Mouse (Mus musculus) kidney, embryonic 15.5 days (tissue): ENCODE measurements around the gene Tmtc4. TPM values are rescaled to one million over a fixed set of nuclear protein-coding genes. Genes with fewer than 3 reads are reported as not detected.

Experiments
- ATAC-seq: fragments of 200-750 bp; cut with Nextera tagmentation; replicated peaks from 2 replicates; pipeline ENCODE4 v1.8.0; 2017; ENCODE audit warnings: moderate TSS enrichment; ENCODE audit not compliant: low FRiP score
- H3K27ac ChIP-seq: fragments of 300-500 bp; sonication (generic); 2 replicates; pipeline ENCODE4 v1.5.1; 2015; ENCODE audit warnings: mild to moderate bottlenecking, inconsistent platforms
- H3K27me3 ChIP-seq: fragments of 300-500 bp; sonication (generic); 2 replicates; pipeline ENCODE4 v1.6.1; 2015; ENCODE audit warnings: inconsistent platforms
- H3K36me3 ChIP-seq: fragments of 300-500 bp; sonication (generic); 2 replicates; pipeline ENCODE4 v1.6.1; 2015; ENCODE audit warnings: inconsistent platforms
- H3K4me1 ChIP-seq: fragments of 300-500 bp; sonication (generic); 2 replicates; pipeline ENCODE4 v1.6.1; 2015; ENCODE audit warnings: inconsistent platforms
- H3K4me2 ChIP-seq: fragments of 300-500 bp; sonication (generic); 2 replicates; pipeline ENCODE4 v1.6.1; 2015; ENCODE audit warnings: moderate library complexity, mild to moderate bottlenecking, inconsistent platforms
- H3K4me3 ChIP-seq: fragments of 300-500 bp; sonication (generic); replicated peaks from 2 replicates; pipeline ENCODE4 v1.5.1; 2015; ENCODE audit warnings: mild to moderate bottlenecking, inconsistent platforms
- H3K9ac ChIP-seq: fragments of 300-500 bp; sonication (generic); 2 replicates; pipeline ENCODE4 v1.6.1; 2015; ENCODE audit warnings: mild to moderate bottlenecking, inconsistent platforms
- H3K9me3 ChIP-seq: fragments of 300-500 bp; sonication (generic); replicated peaks from 2 replicates; pipeline ENCODE4 v1.6.1; 2016; ENCODE audit warnings: inconsistent platforms
- WGBS: fragments of 180-500 bp; shearing (Covaris S2); methylation state at CpG from one replicate; pipeline ENCODE4 v1.1.7; 2015; ENCODE audit warnings: mixed read lengths; 5-methylcytosine and 5-hydroxymethylcytosine counted together
- polyA plus RNA-seq: library from polyadenylated mRNA; unstranded; fragments of >200 nt; fragmentation: Nextera tagmentation; extraction: Ambion mirVana; gene quantifications from 2 replicates; pipeline ENCODE4 v1.2.1, GENCODE M21; 2015

Gene Tmtc4
- polyA plus RNA-seq, 1 experiment from 2014 or later, result 37.2 TPM

DNA sequence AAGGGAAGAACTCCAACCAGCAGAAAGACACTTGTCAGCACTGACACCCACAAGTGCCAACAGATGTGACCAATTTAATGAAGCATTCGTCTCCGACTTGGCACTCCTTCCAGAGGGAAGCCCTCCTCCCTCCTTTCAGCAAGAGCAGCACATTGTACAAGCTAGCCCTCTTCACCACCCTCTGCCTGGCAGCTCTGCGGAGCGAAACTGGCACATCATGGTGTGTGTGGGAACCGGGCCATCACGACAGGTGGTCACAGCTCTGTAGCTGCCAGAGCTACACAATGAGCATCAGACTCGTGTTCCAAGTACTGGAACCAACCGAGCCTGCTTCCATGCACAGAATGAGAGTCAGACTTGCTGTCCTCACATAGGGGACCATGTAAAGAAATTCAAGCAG, 25.9 kb downstream of the Tmtc4 start:
- no peak overlapping the region for H3K27ac ChIP-seq
- H3K4me1 ChIP-seq, result 0 out of 2 replicates have a peak, but pooled peaks cover 7% of the 10 kb centered on the region
- no peak for ATAC-seq

GRCm38 (mm10) chr14:122953331-122953730, 30.5 kb downstream of the Tmtc4 start:
- 26% methylated on average over 1 of the region's 1 CpGs for WGBS
- no peak overlapping the region for H3K4me2 ChIP-seq
- H3K27me3 ChIP-seq, result no peaks in the 10 kb centered on the region
- no peaks in the 10 kb centered on the region for H3K9me3 ChIP-seq
- no peak overlapping the region for H3K4me3 ChIP-seq
- no peak overlapping the region for H3K9ac ChIP-seq
- H3K4me1 ChIP-seq, result 0 out of 2 replicates have a peak, but pooled peaks cover 3% of the 10 kb centered on the region
- peaks cover 20% of the 10 kb centered on the region for H3K36me3 ChIP-seq
- ATAC-seq, result peak; percentile 76
- no peak overlapping the region for H3K27ac ChIP-seq

More for the DNA sequence above, 25.9 kb downstream of the Tmtc4 start:
- Histone ChIP-seq H3K9me3 (no peaks in the 10 kb centered on the region), H3K27me3 (no peaks in the 10 kb centered on the region), H3K9ac (no peak overlapping the region), H3K4me2 (no peak overlapping the region), H3K4me3 (no peak overlapping the region), H3K36me3 (peaks cover 19% of the 10 kb centered on the region)
- 82% methylated on average over 8 of the region's 8 CpGs for WGBS

- Histone ChIP-seq H3K36me3 (peaks cover 28% of the 10 kb centered on the region), H3K4me3 (no peak overlapping the region), H3K27ac (no peak overlapping the region), H3K9ac (no peak overlapping the region), H3K4me1 (0 out of 2 replicates have a peak, but pooled peaks cover 3% of the 10 kb centered on the region), H3K9me3 (no peaks in the 10 kb centered on the region), H3K4me2 (no peak overlapping the region), H3K27me3 (no peaks in the 10 kb centered on the region)
- WGBS, result 93% methylated on average over 1 of the region's 1 CpGs
- ATAC-seq, result no peak
Measured at GRCm38 (mm10) chr14:122952556-122952955, 31.3 kb downstream of the Tmtc4 start.

DNA sequence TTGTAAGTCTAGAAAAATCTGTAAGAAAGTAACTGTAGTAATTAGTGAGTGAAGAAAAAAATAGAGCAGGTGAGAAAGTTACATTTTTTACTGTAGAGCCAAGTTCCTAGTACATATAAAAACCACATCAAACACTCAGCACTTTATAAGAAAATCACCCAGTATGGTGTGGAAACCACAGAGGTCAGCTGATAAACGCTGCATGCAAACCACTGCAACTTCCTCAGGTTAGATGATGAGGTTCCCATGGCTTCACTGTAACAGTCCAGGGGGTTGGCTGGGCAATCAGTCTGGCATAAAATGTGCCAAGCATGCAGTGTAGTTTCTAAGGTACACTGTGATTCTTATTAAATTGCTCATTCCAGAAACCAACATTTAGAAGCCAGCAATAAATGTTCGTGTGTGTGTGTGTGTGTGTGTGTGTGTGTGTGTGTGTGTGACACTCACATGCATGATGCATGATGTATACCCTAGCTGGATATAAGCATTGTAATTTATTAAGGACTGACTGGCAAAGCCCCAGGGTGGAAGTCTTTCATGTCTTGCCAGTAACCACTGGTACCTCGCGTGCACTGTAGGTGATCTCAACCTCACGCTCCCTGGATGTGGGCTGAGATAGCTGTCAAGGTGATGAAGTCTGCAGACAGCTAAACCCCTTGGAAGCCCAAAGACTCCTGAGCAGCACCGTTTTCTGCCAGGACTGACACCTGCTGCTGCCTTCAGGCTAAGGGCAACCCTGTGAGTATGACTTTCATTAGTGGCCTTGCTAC, 32.0 kb downstream of the Tmtc4 start:
- no peaks in the 10 kb centered on the region for H3K27me3 ChIP-seq
- peaks cover 34% of the 10 kb centered on the region for H3K36me3 ChIP-seq
- H3K4me1 ChIP-seq, result 0 out of 2 replicates have a peak, but pooled peaks cover 3% of the 10 kb centered on the region
- H3K4me3 ChIP-seq, result no peak overlapping the region
- H3K27ac ChIP-seq, result no peak overlapping the region
- H3K9me3 ChIP-seq, result no peaks in the 10 kb centered on the region
- no peak for ATAC-seq
- WGBS, result 81% methylated on average over 6 of the region's 6 CpGs
- no peak overlapping the region for H3K4me2 ChIP-seq
- no peak overlapping the region for H3K9ac ChIP-seq

DNA sequence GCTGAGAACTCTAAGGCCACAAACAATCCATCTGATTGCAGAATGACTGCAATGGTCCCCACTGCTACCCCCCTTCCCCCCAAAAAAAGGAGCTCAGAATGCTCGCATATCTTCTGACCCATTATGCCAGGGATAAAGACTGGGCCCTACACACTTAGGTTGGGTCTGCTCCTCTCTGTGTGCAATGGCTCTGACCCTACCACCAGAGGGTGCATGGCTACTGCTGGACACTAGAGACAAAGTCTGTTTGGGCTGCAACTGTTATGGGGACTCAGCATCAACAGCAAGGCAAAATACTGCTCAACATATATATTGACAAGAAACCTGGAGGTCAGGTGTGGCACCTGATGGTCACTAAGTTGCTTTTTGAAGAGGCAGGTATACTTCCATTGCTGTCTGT, 32.9 kb downstream of the Tmtc4 start:
- ATAC-seq, result no peak
- Histone ChIP-seq H3K9me3 (no peaks in the 10 kb centered on the region), H3K27ac (no peak overlapping the region), H3K36me3 (peaks cover 38% of the 10 kb centered on the region), H3K4me1 (0 out of 2 replicates have a peak, but pooled peaks cover 3% of the 10 kb centered on the region), H3K4me3 (no peak overlapping the region), H3K9ac (no peak overlapping the region), H3K4me2 (no peak overlapping the region), H3K27me3 (no peaks in the 10 kb centered on the region; the same call in 1 of the 2 replicates)
- 94% methylated on average over 1 of the region's 1 CpGs for WGBS

DNA sequence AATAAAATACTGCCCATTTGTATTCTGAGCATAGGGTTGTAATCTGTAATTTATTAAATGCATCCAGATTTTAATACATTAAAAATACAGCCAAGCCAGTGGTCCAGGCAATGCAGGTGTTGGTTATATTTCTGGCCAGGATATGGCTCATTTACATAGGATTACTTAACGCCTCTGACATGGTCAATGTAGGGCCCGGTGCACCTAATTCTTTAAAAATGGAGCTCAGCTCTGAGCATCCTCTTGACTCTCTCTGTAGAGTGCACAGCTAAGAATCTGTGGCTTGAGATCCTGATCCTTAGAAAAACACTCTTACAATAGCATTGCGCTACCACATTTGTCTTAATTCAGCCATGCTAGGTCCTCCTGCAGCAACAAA, 40.4 kb downstream of the Tmtc4 start:
- WGBS, result 50% methylated on average over 3 of the region's 3 CpGs
- Histone ChIP-seq H3K4me2 (no peak overlapping the region), H3K9me3 (no peaks in the 10 kb centered on the region), H3K9ac (no peak overlapping the region), H3K27me3 (no peaks in the 10 kb centered on the region; the same call in 1 of the 2 replicates), H3K4me3 (no peak overlapping the region), H3K27ac (no peak overlapping the region), H3K36me3 (peaks cover 58% of the 10 kb centered on the region), H3K4me1 (peaks cover 11% of the 10 kb centered on the region)
- ATAC-seq, result peak; percentile 67

DNA sequence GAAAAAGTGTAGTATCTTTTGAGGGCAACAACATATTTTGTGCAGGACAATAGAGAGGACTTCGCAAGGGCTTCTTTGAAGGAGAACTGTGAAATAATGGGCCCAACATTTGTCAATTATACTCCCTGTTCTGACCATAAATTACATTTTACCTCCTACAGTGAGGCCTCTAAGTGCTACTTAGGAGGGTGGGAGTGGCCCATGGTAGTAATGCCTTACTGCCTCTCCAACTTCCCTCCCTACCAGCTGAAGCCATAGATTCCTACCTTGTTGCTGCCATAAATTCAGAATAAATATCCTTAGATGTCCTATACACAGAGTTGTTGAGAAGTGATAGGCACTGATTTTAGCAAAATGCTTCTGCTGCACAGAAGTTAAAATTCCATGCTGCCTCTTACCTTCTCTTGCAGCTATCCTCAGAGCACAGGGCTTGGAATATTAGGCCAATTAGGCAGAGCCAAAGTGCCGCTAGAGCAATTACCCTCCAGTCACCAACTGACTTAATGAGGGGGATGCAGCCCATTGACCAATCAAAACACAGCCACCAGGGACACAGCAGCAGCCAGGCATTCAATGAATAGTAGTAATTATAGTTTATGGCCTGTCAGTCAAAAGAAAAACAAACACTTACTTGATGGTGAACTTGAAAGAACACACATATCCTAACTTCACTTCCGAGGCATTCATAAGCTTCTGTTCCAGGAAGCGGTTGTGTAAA, 40.9 kb downstream of the Tmtc4 start:
- 17% methylated on average over 4 of the region's 4 CpGs for WGBS

GRCm38 (mm10) chr14:122936460-122936859, 47.4 kb downstream of the Tmtc4 start:
- 93% methylated on average over 1 of the region's 1 CpGs for WGBS
- Histone ChIP-seq H3K9me3 (no peaks in the 10 kb centered on the region), H3K4me1 (no peaks in the 10 kb centered on the region), H3K36me3 (peaks cover 68% of the 10 kb centered on the region), H3K9ac (no peak overlapping the region), H3K4me3 (no peak overlapping the region), H3K27me3 (no peaks in the 10 kb centered on the region; the same call in 1 of the 2 replicates), H3K27ac (no peak overlapping the region), H3K4me2 (no peak overlapping the region)
- no peak for ATAC-seq

More for the DNA sequence above, 40.9 kb downstream of the Tmtc4 start:
- H3K27me3 ChIP-seq, result no peaks in the 10 kb centered on the region; the same call in 1 of the 2 replicates
- peaks cover 11% of the 10 kb centered on the region for H3K4me1 ChIP-seq
- ATAC-seq, result peak; percentile 92
- no peak overlapping the region for H3K4me2 ChIP-seq
- H3K4me3 ChIP-seq, result no peak overlapping the region
- H3K36me3 ChIP-seq, result peaks cover 56% of the 10 kb centered on the region
- H3K27ac ChIP-seq, result no peak overlapping the region
- H3K9ac ChIP-seq, result no peak overlapping the region
- H3K9me3 ChIP-seq, result no peaks in the 10 kb centered on the region

GRCm38 (mm10) chr14:122920011-122920410, 63.8 kb downstream of the Tmtc4 start:
- Histone ChIP-seq H3K27me3 (no peaks in the 10 kb centered on the region), H3K9ac (no peak overlapping the region), H3K4me1 (no peaks in the 10 kb centered on the region), H3K4me2 (no peak overlapping the region), H3K36me3 (peaks cover 24% of the 10 kb centered on the region), H3K9me3 (no peaks in the 10 kb centered on the region), H3K27ac (no peak overlapping the region), H3K4me3 (no peak overlapping the region)
- no peak for ATAC-seq
- WGBS, result 52% methylated on average over 5 of the region's 5 CpGs

DNA sequence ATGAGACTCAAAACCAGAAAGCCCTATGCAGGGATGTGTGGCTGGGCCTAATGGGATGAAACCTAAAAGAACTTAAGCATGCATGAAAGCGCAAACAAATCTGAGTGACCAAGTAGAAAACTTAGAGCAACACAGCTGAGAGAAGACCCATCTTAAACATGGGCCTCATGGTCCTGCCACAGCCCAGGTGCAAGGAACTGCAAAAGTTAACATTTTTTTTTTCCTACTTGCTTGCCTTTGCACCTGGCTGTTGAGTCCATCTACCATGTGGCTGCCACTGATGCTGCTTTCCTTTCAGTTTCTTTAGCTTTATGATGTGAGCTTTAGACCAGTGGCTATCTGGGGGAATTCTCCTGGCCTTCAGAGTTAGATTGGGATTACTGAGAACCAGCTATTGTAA, 66.2 kb downstream of the Tmtc4 start:
- Histone ChIP-seq H3K36me3 (peaks cover 19% of the 10 kb centered on the region), H3K27ac (no peak overlapping the region), H3K4me2 (no peak overlapping the region), H3K4me1 (0 out of 2 replicates have a peak, but pooled peaks cover 4% of the 10 kb centered on the region), H3K9me3 (no peaks in the 10 kb centered on the region), H3K9ac (no peak overlapping the region), H3K4me3 (no peak overlapping the region), H3K27me3 (no peaks in the 10 kb centered on the region)
- WGBS, result 79% methylated on average over 1 of the region's 1 CpGs
- no peak for ATAC-seq

- Histone ChIP-seq H3K4me1 (peaks cover 8% of the 10 kb centered on the region; the same call in 1 of the 2 replicates), H3K4me3 (peak within 1 kb of the TSS; percentile 69), H3K9me3 (0 out of 2 replicates have a peak, but pooled peaks cover 1% of the 10 kb centered on the region), H3K36me3 (peaks cover 3% of the 10 kb centered on the region; the same call in 1 of the 2 replicates), H3K27ac (peak within 1 kb of the TSS; percentile 54; the same call in 1 of the 2 replicates), H3K9ac (peak within 1 kb of the TSS; percentile 62), H3K27me3 (no peaks in the 10 kb centered on the region), H3K4me2 (peak within 1 kb of the TSS; percentile 95)
- no peak for ATAC-seq
- WGBS, result 80% methylated on average over 6 of the region's 6 CpGs
Measured at GRCm38 (mm10) chr14:122913657-122914056, 70.2 kb downstream of the Tmtc4 start, which contains the start of gene Ggact. Ggact (minus strand) TSS chr14:122913757.
